Comparison of ENCODE assay signal across 10 mouse cellular contexts in the genomic region with DNA sequence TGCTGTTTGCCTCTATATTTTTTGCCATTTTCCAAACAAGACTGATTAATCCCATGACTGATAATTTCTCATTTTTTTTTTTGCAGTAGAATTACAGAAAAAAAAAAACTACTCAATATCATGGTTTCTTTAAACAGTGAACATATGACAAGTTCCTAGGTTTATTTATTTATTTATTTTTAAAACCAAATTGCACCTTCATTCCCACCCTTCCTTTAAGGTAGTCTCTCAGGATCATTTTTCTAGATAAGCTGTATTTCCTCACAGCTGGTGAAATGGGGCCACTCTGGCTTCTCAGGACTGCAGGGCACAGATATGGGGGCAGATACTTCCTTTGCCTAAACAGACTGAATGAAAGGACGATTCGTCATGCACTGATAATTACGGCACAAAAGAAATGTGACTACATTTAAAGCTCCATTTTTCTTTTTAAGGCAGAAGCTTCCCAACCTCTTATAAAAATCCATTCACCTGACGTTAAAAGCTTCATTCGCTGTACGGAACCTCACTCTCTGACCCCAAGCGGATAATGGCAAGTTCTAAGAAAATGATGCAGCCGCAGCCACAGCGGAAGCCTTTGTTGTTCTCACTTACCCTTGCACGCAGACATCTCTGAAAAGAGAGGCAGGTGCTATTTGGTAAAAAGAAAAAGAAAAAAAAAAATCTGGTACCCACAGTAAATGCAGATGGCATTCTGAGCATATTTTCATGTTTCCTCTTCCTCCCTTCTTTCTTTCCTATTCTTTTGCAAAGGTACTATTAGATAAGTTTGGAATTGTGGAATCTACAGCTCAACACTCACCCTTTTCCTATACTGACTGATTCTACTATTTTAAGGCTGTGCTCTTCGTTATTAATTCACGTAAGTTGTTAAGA.
A peak's percentile ranks its signal among the peaks of the same experiment; 100 is the strongest.
DNase-seq lines count a peak whose midpoint lies in the region; ATAC-seq lines count a peak whose summit lies in the region.
"Had no signal": no experiment of that assay in that cellular context is flagged by ENCODE, and none has a peak within 500 bp of the region (broad histone marks: within the 10 kb centered on the region; RNA-seq: fewer than 3 reads in every experiment).

No protein-coding gene starts in this region.

- no peak overlapping the region for H3K4me3 ChIP-seq in heart, embryonic 14.5 days (ENCODE audit: control insufficient read depth in 1 of 2, insufficient read depth in 1 of 2, low read depth in 1 of 2, low read length in 2 of 2)
- H3K4me3 ChIP-seq in neural tube, embryonic 13.5 days = peak overlapping the region; percentile 26

- H3K27me3 ChIP-seq in heart, embryonic 14.5 days (ENCODE audit: control insufficient read depth, insufficient read depth, low read length) = no peaks in the 10 kb centered on the region
- no peaks in the 10 kb centered on the region for H3K27me3 ChIP-seq in neural tube, embryonic 13.5 days

- H3K9me3 ChIP-seq in heart, embryonic 14.5 days (ENCODE audit: control insufficient read depth, low read length) = 0 out of 2 replicates have a peak, but pooled peaks cover 5% of the 10 kb centered on the region
- H3K9me3 ChIP-seq in neural tube, embryonic 13.5 days = no peaks in the 10 kb centered on the region; the same call in 1 of the 2 replicates

- WGBS in heart, embryonic 14.5 days = 59% methylated on average over 12 of the region's 12 CpGs
- 12% methylated on average over 12 of the region's 12 CpGs for WGBS in neural tube, embryonic 13.5 days

- no peak overlapping the region for H3K27ac ChIP-seq in heart, embryonic 14.5 days (replicated peaks in 1 of 2; ENCODE audit: control insufficient read depth in 1 of 2, insufficient read depth in 1 of 2, low read depth in 2 of 2, low read length in 2 of 2)
- peak overlapping the region; percentile 79 for H3K27ac ChIP-seq in neural tube, embryonic 13.5 days (replicated peaks)
- H3K27ac ChIP-seq: macrophage had no signal

- H3K36me3 ChIP-seq in heart, embryonic 14.5 days (ENCODE audit: control insufficient read depth, insufficient read depth, low read length) = no peaks in the 10 kb centered on the region
- no peaks in the 10 kb centered on the region for H3K36me3 ChIP-seq in neural tube, embryonic 13.5 days

- peaks cover 0 to 3% of the 10 kb centered on the region in 2 experiments; a peak in 3 of 4 replicates for H3K4me1 ChIP-seq in heart, embryonic 14.5 days (ENCODE audit: control insufficient read depth in 2 of 2, insufficient read depth in 2 of 2, low read length in 2 of 2)
- H3K4me1 ChIP-seq in neural tube, embryonic 13.5 days (replicated peaks) = peaks cover 11% of the 10 kb centered on the region

- no peak for DNase-seq in heart, adult 9 months (ENCODE audit: low spot score in 2 of 2)
- DNase-seq in c-Kit-positive CD71-positive TER-119-negative erythroid progenitor cells, embryonic 14.5 days (ENCODE audit: low read depth) = peak; percentile 46
- DNase-seq in induced T-regulatory cell, adult 2 months (ENCODE audit: low read depth) = peak; percentile 48
- DNase-seq in cerebellum, postnatal 4 days (ENCODE audit: low spot score in 2 of 2) = no peak
- no peak for DNase-seq in frontal cortex, postnatal 36 days (ENCODE audit: low spot score in 2 of 2)
- DNase-seq in gastrocnemius, adult 18-20 months (ENCODE audit: low spot score) = no peak
- DNase-seq: kidney, postnatal 14 days had no signal

- no peak for ATAC-seq in heart, embryonic 14.5 days (ENCODE audit: insufficient number of reproducible peaks, insufficient read depth, low FRiP score, low read depth)
- ATAC-seq in neural tube, embryonic 13.5 days (ENCODE audit: low read depth) = peak; percentile 66; the same call in 1 of the 2 replicates

- no peak overlapping the region for H3K9ac ChIP-seq in heart, embryonic 14.5 days (ENCODE audit: low read length)
- H3K9ac ChIP-seq in neural tube, embryonic 13.5 days = peak overlapping the region; percentile 59

- peak overlapping the region; percentile 34 for H3K4me2 ChIP-seq in heart, embryonic 14.5 days (ENCODE audit: low read length)
- peak overlapping the region; percentile 50 for H3K4me2 ChIP-seq in neural tube, embryonic 13.5 days

Comparison
In these comparisons a context has a peak if more than half of its experiments do, and no peak if none do; other contexts are left out.
1. DNase-seq: peak in c-Kit-positive CD71-positive TER-119-negative erythroid progenitor cells, embryonic 14.5 days (single experiment) and induced T-regulatory cell, adult 2 months (single experiment); none in heart, adult 9 months (0 of 2), cerebellum, postnatal 4 days (0 of 2), frontal cortex, postnatal 36 days (0 of 2) and gastrocnemius, adult 18-20 months (single experiment).